Mouse (Mus musculus) thymus, postnatal 0 days (tissue): ENCODE measurements around the gene Sgms1. TPM values are rescaled to one million over a fixed set of nuclear protein-coding genes. Genes with fewer than 3 reads are reported as not detected.

ENCODE experiments used
- DNase-seq: peaks from one replicate; pipeline ENCODE4 v3.0.0-alpha.2; 2015; ENCODE audit warnings: low spot score
- polyA plus RNA-seq: library from polyadenylated mRNA; unstranded; fragments of >200 nt; fragmentation: Nextera tagmentation; extraction: Ambion mirVana; gene quantifications from 2 replicates; pipeline ENCODE4 v1.2.1, GENCODE M21; 2015

The Sgms1 gene
- polyA plus RNA-seq, 1 experiment from 2014 or later = 5.3 TPM

GRCm38 (mm10) chr19:32186594-32187092 lies 202.9 kb downstream of the Sgms1 start:
- peak; percentile 73 for DNase-seq

- no peak for DNase-seq
These were observed 206.5 kb downstream of the Sgms1 start for GRCm38 (mm10) chr19:32183005-32183404.

- DNase-seq = no peak
These were observed 207.0 kb downstream of the Sgms1 start for GRCm38 (mm10) chr19:32182471-32182870.

GRCm38 (mm10) chr19:32181721-32182394 lies 207.7 kb downstream of the Sgms1 start:
- no peak for DNase-seq

- no peak for DNase-seq
These were observed 208.5 kb downstream of the Sgms1 start for GRCm38 (mm10) chr19:32180756-32181674.

GRCm38 (mm10) chr19:32179978-32180413 lies 209.5 kb downstream of the Sgms1 start:
- no peak for DNase-seq

GRCm38 (mm10) chr19:32179514-32179913 lies 210.0 kb downstream of the Sgms1 start:
- DNase-seq = no peak

GRCm38 (mm10) chr19:32178161-32178560 lies 211.4 kb downstream of the Sgms1 start:
- DNase-seq = no peak

GRCm38 (mm10) chr19:32176458-32176857 lies 213.1 kb downstream of the Sgms1 start:
- DNase-seq = no peak

GRCm38 (mm10) chr19:32175991-32176390 lies 213.5 kb downstream of the Sgms1 start:
- no peak for DNase-seq

GRCm38 (mm10) chr19:32175013-32175412 lies 214.5 kb downstream of the Sgms1 start:
- DNase-seq = no peak

GRCm38 (mm10) chr19:32174561-32174960 lies 215.0 kb downstream of the Sgms1 start:
- no peak for DNase-seq

- no peak for DNase-seq
These were observed 215.9 kb downstream of the Sgms1 start for GRCm38 (mm10) chr19:32173522-32174184.

GRCm38 (mm10) chr19:32172511-32172981 lies 217.0 kb downstream of the Sgms1 start:
- peak; percentile 59 for DNase-seq

- DNase-seq = no peak
These were observed 217.5 kb downstream of the Sgms1 start for GRCm38 (mm10) chr19:32171981-32172380.

- peak; percentile 82 for DNase-seq
These were observed 219.6 kb downstream of the Sgms1 start for GRCm38 (mm10) chr19:32169634-32170540.

- DNase-seq = peak; percentile 75
These were observed 221.5 kb downstream of the Sgms1 start for GRCm38 (mm10) chr19:32168031-32168430.

GRCm38 (mm10) chr19:32166823-32167605 lies 222.5 kb downstream of the Sgms1 start:
- DNase-seq = no peak

- no peak for DNase-seq
These were observed 223.8 kb downstream of the Sgms1 start for GRCm38 (mm10) chr19:32165711-32166110.

- DNase-seq = no peak
These were observed 225.4 kb downstream of the Sgms1 start for GRCm38 (mm10) chr19:32164128-32164527.
